Mouse (Mus musculus) kidney, adult 2 months (tissue): ENCODE data around the gene Tmem127.

Source experiments
- CTCF ChIP-seq: fragments of 200-500 bp; conservative IDR thresholded peaks from 2 replicates; pipeline ENCODE4 v1.5.1; 2011; ENCODE audit warnings: low read depth, mild to moderate bottlenecking, control low read depth, low read length, moderate library complexity, mixed read lengths; ENCODE audit not compliant: insufficient read depth, insufficient read length
- POLR2A ChIP-seq: fragments of 200-500 bp; IDR thresholded peaks from one replicate; pipeline ENCODE4 v1.6.1; 2011; ENCODE audit warnings: low read depth, low read length, control low read depth

DNA sequence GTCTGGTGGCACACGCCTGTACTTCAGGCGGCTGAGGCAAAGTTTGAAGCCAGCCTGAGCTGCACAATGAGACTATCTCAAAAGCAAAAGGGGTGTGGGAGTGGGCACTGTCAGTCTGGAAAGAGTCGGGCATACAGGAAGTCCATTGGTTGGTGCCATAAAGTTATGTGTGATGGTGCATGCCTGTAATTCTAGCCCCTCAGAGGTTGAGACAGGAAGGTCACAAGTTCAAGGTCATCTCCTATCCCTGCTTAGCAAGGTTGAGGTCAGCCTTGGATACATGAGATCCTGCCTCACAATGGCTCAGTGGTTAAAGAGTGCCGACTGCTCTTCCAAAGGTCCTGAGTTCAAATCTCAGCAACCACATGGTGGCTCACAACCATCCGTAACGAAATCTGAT is 7.6 kb downstream of the Tmem127 start:
- TF ChIP-seq POLR2A (no peak), CTCF (no peak)
